Mouse (Mus musculus): ENCODE results near the gene Shbg.

The Shbg gene

GRCm38 (mm10) chr11:69601768-69602167 is 15.9 kb downstream of the Shbg start:
- DNase-seq (ENCODE audit: low spot score in 2 of 2): peak in 1 of 2 experiments; percentile 7

- no peak for DNase-seq (ENCODE audit: low spot score in 2 of 2)
Measured at GRCm38 (mm10) chr11:69600098-69600497, 17.6 kb downstream of the Shbg start.

GRCm38 (mm10) chr11:69599436-69599835 is 18.3 kb downstream of the Shbg start:
- DNase-seq (ENCODE audit: low spot score in 2 of 2): no peak

GRCm38 (mm10) chr11:69594853-69595252 is 22.9 kb downstream of the Shbg start:
- no peak for DNase-seq (ENCODE audit: low spot score in 2 of 2)

GRCm38 (mm10) chr11:69592799-69593198 is 24.9 kb downstream of the Shbg start:
- DNase-seq (ENCODE audit: low spot score in 2 of 2): no peak

GRCm38 (mm10) chr11:69591899-69592637 is 25.6 kb downstream of the Shbg start:
- no peak for DNase-seq (ENCODE audit: low spot score in 2 of 2)

GRCm38 (mm10) chr11:69591424-69591823 is 26.3 kb downstream of the Shbg start:
- no peak for DNase-seq (ENCODE audit: low spot score in 2 of 2)

- DNase-seq (ENCODE audit: low spot score in 2 of 2): no peak
Measured at GRCm38 (mm10) chr11:69590622-69591021, 27.1 kb downstream of the Shbg start.

- DNase-seq (ENCODE audit: low spot score in 2 of 2): no peak
Measured at GRCm38 (mm10) chr11:69589207-69589834, 28.4 kb downstream of the Shbg start.

- DNase-seq (ENCODE audit: low spot score in 2 of 2): peak in 1 of 2 experiments; percentile 71
Measured at GRCm38 (mm10) chr11:69585718-69586325, 31.9 kb downstream of the Shbg start.

- DNase-seq (ENCODE audit: low spot score in 2 of 2): no peak
Measured at GRCm38 (mm10) chr11:69584937-69585336, 32.8 kb downstream of the Shbg start.

- no peak for DNase-seq (ENCODE audit: low spot score in 2 of 2)
Measured at GRCm38 (mm10) chr11:69584008-69584407, 33.7 kb downstream of the Shbg start.

- no peak for DNase-seq (ENCODE audit: low spot score in 2 of 2)
Measured at GRCm38 (mm10) chr11:69582230-69582805, 35.4 kb downstream of the Shbg start.

- no peak for DNase-seq (ENCODE audit: low spot score in 2 of 2)
Measured at GRCm38 (mm10) chr11:69581814-69582213, 35.9 kb downstream of the Shbg start.

- peak; percentile 84 to 93 for DNase-seq (ENCODE audit: low spot score in 2 of 2)
Measured at GRCm38 (mm10) chr11:69581147-69581688, 36.5 kb downstream of the Shbg start.

GRCm38 (mm10) chr11:69580572-69581146 is 37.0 kb downstream of the Shbg start:
- peak in 1 of 2 experiments; percentile 46 for DNase-seq (ENCODE audit: low spot score in 2 of 2)

- peak; percentile 84 to 94 for DNase-seq (ENCODE audit: low spot score in 2 of 2)
Measured at GRCm38 (mm10) chr11:69580091-69580514, 37.6 kb downstream of the Shbg start, which contains the start of the genes Wrap53 and Trp53. TSS of gene Wrap53 (minus strand) at chr11:69580255. TSS of gene Trp53 (plus strand) at chr11:69580359.

- peak; percentile 97 to 99 for DNase-seq (ENCODE audit: low spot score in 2 of 2)
Measured at GRCm38 (mm10) chr11:69579128-69580017, 38.3 kb downstream of the Shbg start.

- no peak for DNase-seq (ENCODE audit: low spot score in 2 of 2)
Measured at GRCm38 (mm10) chr11:69578301-69578700, 39.4 kb downstream of the Shbg start.

- no peak for DNase-seq (ENCODE audit: low spot score in 2 of 2)
Measured at GRCm38 (mm10) chr11:69576307-69576706, 41.4 kb downstream of the Shbg start.

GRCm38 (mm10) chr11:69575220-69575619 is 42.5 kb downstream of the Shbg start:
- peak in 1 of 2 experiments; percentile 49 for DNase-seq (ENCODE audit: low spot score in 2 of 2)
